ENCODE assay signal across 15 mouse cellular contexts in the genomic region with DNA sequence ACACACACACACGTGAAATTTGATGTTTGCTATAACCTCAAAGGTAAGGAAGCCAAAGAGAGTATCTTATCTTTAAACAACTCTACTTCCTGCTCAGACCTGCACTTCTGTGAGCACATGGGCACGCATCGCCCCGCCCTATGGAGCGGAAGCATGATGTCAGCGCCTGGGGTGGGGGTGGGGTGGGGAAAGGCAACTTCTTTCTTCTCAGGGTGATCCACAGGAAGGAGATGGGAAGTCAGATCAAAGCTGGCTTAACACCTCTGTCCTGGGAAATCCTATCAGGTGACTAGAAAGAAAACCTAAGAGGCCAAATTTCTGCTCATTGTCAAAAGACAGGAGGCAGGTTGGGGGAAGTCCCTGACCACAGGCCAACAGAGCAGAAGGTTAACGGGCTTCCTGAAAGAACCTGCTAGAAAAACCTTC. TPM values are rescaled to one million over a fixed set of nuclear protein-coding genes. Genes with fewer than 3 reads are reported as not detected.
A peak's percentile ranks its signal among the peaks of the same experiment; 100 is the strongest.
DNase-seq lines count a peak whose midpoint lies in the region; ATAC-seq lines count a peak whose summit lies in the region.
"Had no signal": no experiment of that assay in that cellular context is flagged by ENCODE, and none has a peak within 500 bp of the region (broad histone marks: within the 10 kb centered on the region; RNA-seq: fewer than 3 reads in every experiment).

No protein-coding gene starts in this region.

- H3K27me3 ChIP-seq in midbrain, embryonic 10.5 days (ENCODE audit: low read depth, poor library complexity, severe bottlenecking) = no peaks in the 10 kb centered on the region
- H3K27me3 ChIP-seq: neural tube, embryonic 15.5 days had no signal

- no peak overlapping the region for H3K27ac ChIP-seq in midbrain, embryonic 10.5 days (replicated peaks)
- H3K27ac ChIP-seq: hindbrain, embryonic 14.5 days; neural tube, embryonic 15.5 days had no signal

- no peak overlapping the region for H3K4me3 ChIP-seq in midbrain, embryonic 10.5 days
- H3K4me3 ChIP-seq: neural tube, embryonic 15.5 days had no signal

- WGBS in midbrain, embryonic 10.5 days = 87% methylated on average over 7 of the region's 7 CpGs

- no peak for ATAC-seq in erythroid progenitor cell, adult 5-6 weeks (replicated peaks; ENCODE audit: low FRiP score, poor library complexity, severe bottlenecking)

- H3K9me3 ChIP-seq in midbrain, embryonic 10.5 days (replicated peaks) = no peaks in the 10 kb centered on the region
- H3K9me3 ChIP-seq: neural tube, embryonic 15.5 days had no signal

- intact Hi-C loops in heart, postnatal 25 days (cut with DNase I) = no loop called here

- no peaks in the 10 kb centered on the region for H3K4me1 ChIP-seq in midbrain, embryonic 10.5 days
- H3K4me1 ChIP-seq: neural tube, embryonic 15.5 days had no signal

- no peaks in the 10 kb centered on the region for H3K36me3 ChIP-seq in midbrain, embryonic 10.5 days
- H3K36me3 ChIP-seq: neural tube, embryonic 15.5 days had no signal

- DNase-seq in B cell, adult 2 months = peak; percentile 77 to 78
- DNase-seq in ES-CJ7 (ENCODE audit: low read depth, low spot score) = peak; percentile 10
- DNase-seq in lung, postnatal 10 days = peak; percentile 5
- peak; percentile 15 to 62 for DNase-seq in spleen, postnatal 10 days (ENCODE audit: low spot score in 2 of 2)
- no peak for DNase-seq in ovary, postnatal 36 days (ENCODE audit: low spot score)
- no peak for DNase-seq in midbrain, embryonic 10.5 days (ENCODE audit: low spot score)
- DNase-seq in heart, postnatal 25 days (ENCODE audit: low spot score) = no peak
- DNase-seq: adrenal gland, adult 2 months had no signal

RNA-seq across cellular contexts. Expression of a gene that starts 21.8 kb away (rescaled TPM):
- total RNA-seq in erythroid progenitor cell, adult 5-6 weeks (2015; ENCODE audit: low replicate concordance) = not detected in 2 replicates
- 0.26 TPM in 1 of 2 replicates, not detected in the other for total RNA-seq in erythroid progenitor cell, adult 5-6 weeks (2017; ENCODE audit: low replicate concordance)
- polyA plus RNA-seq in midbrain, embryonic 10.5 days (2016; fragmentation: Nextera tagmentation; extraction: Ambion mirVana) = not detected in 2 replicates
- total RNA-seq in heart, postnatal 25 days (2021) = not detected
- total RNA-seq: adrenal gland, adult 2 months; heart, adult 8-10 months; MEL had no signal
- polyA plus RNA-seq: adrenal gland, adult 2 months; embryonic facial prominence, embryonic 14.5 days; hindbrain, embryonic 14.5 days; limb, embryonic 11.5 days; neural tube, embryonic 15.5 days had no signal

Comparison
In these comparisons a context has a peak if more than half of its experiments do, and no peak if none do; other contexts are left out.
1. DNase-seq: peak in B cell, adult 2 months (2 of 2), ES-CJ7 (single experiment), lung, postnatal 10 days (single experiment) and spleen, postnatal 10 days (2 of 2); none in ovary, postnatal 36 days (single experiment), midbrain, embryonic 10.5 days (single experiment) and heart, postnatal 25 days (single experiment).